Mouse (Mus musculus): ENCODE measurements at regions not wholly inside any gene's neighbourhood (a gene's known extent, or its start where the extent isn't known, plus 50 kb on each side); places are given as distances from the start of the nearest gene placed in this dataset.

- H3K4me3 ChIP-seq (ENCODE audit: insufficient read depth, low read depth, low read length): no peak overlapping the region
- TF ChIP-seq POLR2A (IDR thresholded peaks at IDR 0.05; ENCODE audit: extremely low read depth, insufficient read depth, low read length): no peak
- no peak for TF ChIP-seq CTCF (IDR thresholded peaks at IDR 0.05; ENCODE audit: low read depth, low read length)
- no peak overlapping the region for H3K9ac ChIP-seq (ENCODE audit: low read depth, low read length)
- no peaks in the 10 kb centered on the region for H3K36me3 ChIP-seq (ENCODE audit: control insufficient read depth, insufficient read depth, low read length)
- H3K27ac ChIP-seq (replicated peaks; ENCODE audit: insufficient read depth, low read depth, low read length): no peak overlapping the region
- no peaks in the 10 kb centered on the region for H3K79me2 ChIP-seq (ENCODE audit: control insufficient read depth, insufficient read depth, low read length)
- no peaks in the 10 kb centered on the region for H3K27me3 ChIP-seq (ENCODE audit: control insufficient read depth, insufficient read depth, low read length)
- 81% methylated on average over 8 of the region's 8 CpGs for WGBS
- no peaks in the 10 kb centered on the region for H3K4me1 ChIP-seq (ENCODE audit: control insufficient read depth, insufficient read depth, low read length)
- DNase-seq (ENCODE audit: extremely low read depth, low read depth, low spot score): no peak
These were observed 187.5 kb upstream of the Tox3 start for GRCm38 (mm10) chr8:90535515-90536156.

GRCm38 (mm10) chr8:90521393-90521792, 173.2 kb upstream of the Tox3 start:
- Histone ChIP-seq H3K4me3 (ENCODE audit: insufficient read depth, low read depth, low read length) (no peak overlapping the region), H3K27me3 (ENCODE audit: control insufficient read depth, insufficient read depth, low read length) (no peaks in the 10 kb centered on the region), H3K27ac (replicated peaks; ENCODE audit: insufficient read depth, low read depth, low read length) (no peak overlapping the region), H3K4me1 (ENCODE audit: control insufficient read depth, insufficient read depth, low read length) (no peaks in the 10 kb centered on the region), H3K9ac (ENCODE audit: low read depth, low read length) (no peak overlapping the region), H3K36me3 (ENCODE audit: control insufficient read depth, insufficient read depth, low read length) (no peaks in the 10 kb centered on the region), H3K79me2 (ENCODE audit: control insufficient read depth, insufficient read depth, low read length) (no peaks in the 10 kb centered on the region)
- TF ChIP-seq CTCF (IDR thresholded peaks at IDR 0.05; ENCODE audit: low read depth, low read length): no peak
- TF ChIP-seq POLR2A (IDR thresholded peaks at IDR 0.05; ENCODE audit: extremely low read depth, insufficient read depth, low read length): no peak
- 88% methylated on average over 8 of the region's 8 CpGs for WGBS
- no peak for DNase-seq (ENCODE audit: extremely low read depth, low read depth, low spot score)

- DNase-seq (ENCODE audit: extremely low read depth, low read depth, low spot score): no peak
- 44% methylated on average over 4 of the region's 4 CpGs for WGBS
- Histone ChIP-seq H3K4me3 (ENCODE audit: insufficient read depth, low read depth, low read length) (no peak overlapping the region), H3K79me2 (ENCODE audit: control insufficient read depth, insufficient read depth, low read length) (no peaks in the 10 kb centered on the region), H3K27ac (replicated peaks; ENCODE audit: insufficient read depth, low read depth, low read length) (no peak overlapping the region), H3K9ac (ENCODE audit: low read depth, low read length) (no peak overlapping the region), H3K36me3 (ENCODE audit: control insufficient read depth, insufficient read depth, low read length) (no peaks in the 10 kb centered on the region), H3K27me3 (ENCODE audit: control insufficient read depth, insufficient read depth, low read length) (no peaks in the 10 kb centered on the region), H3K4me1 (ENCODE audit: control insufficient read depth, insufficient read depth, low read length) (no peaks in the 10 kb centered on the region)
- TF ChIP-seq CTCF (IDR thresholded peaks at IDR 0.05; ENCODE audit: low read depth, low read length): no peak
- TF ChIP-seq POLR2A (IDR thresholded peaks at IDR 0.05; ENCODE audit: extremely low read depth, insufficient read depth, low read length): no peak
These were observed 172.0 kb upstream of the Tox3 start for GRCm38 (mm10) chr8:90520186-90520585.

GRCm38 (mm10) chr8:90519567-90519966, 171.4 kb upstream of the Tox3 start:
- Histone ChIP-seq H3K4me1 (ENCODE audit: control insufficient read depth, insufficient read depth, low read length) (no peaks in the 10 kb centered on the region), H3K9ac (ENCODE audit: low read depth, low read length) (no peak overlapping the region), H3K27me3 (ENCODE audit: control insufficient read depth, insufficient read depth, low read length) (no peaks in the 10 kb centered on the region), H3K36me3 (ENCODE audit: control insufficient read depth, insufficient read depth, low read length) (no peaks in the 10 kb centered on the region), H3K79me2 (ENCODE audit: control insufficient read depth, insufficient read depth, low read length) (no peaks in the 10 kb centered on the region), H3K4me3 (ENCODE audit: insufficient read depth, low read depth, low read length) (no peak overlapping the region), H3K27ac (replicated peaks; ENCODE audit: insufficient read depth, low read depth, low read length) (no peak overlapping the region)
- TF ChIP-seq POLR2A (IDR thresholded peaks at IDR 0.05; ENCODE audit: extremely low read depth, insufficient read depth, low read length) (no peak), CTCF (IDR thresholded peaks at IDR 0.05; ENCODE audit: low read depth, low read length) (no peak)
- 94% methylated on average over 6 of the region's 6 CpGs for WGBS
- DNase-seq (ENCODE audit: extremely low read depth, low read depth, low spot score): no peak

- TF ChIP-seq CTCF (IDR thresholded peaks at IDR 0.05; ENCODE audit: low read depth, low read length) (no peak), POLR2A (IDR thresholded peaks at IDR 0.05; ENCODE audit: extremely low read depth, insufficient read depth, low read length) (no peak)
- 43% methylated on average over 3 of the region's 3 CpGs for WGBS
- Histone ChIP-seq H3K4me1 (ENCODE audit: control insufficient read depth, insufficient read depth, low read length) (no peaks in the 10 kb centered on the region), H3K27ac (replicated peaks; ENCODE audit: insufficient read depth, low read depth, low read length) (no peak overlapping the region), H3K79me2 (ENCODE audit: control insufficient read depth, insufficient read depth, low read length) (no peaks in the 10 kb centered on the region), H3K9ac (ENCODE audit: low read depth, low read length) (no peak overlapping the region), H3K27me3 (ENCODE audit: control insufficient read depth, insufficient read depth, low read length) (no peaks in the 10 kb centered on the region), H3K36me3 (ENCODE audit: control insufficient read depth, insufficient read depth, low read length) (no peaks in the 10 kb centered on the region), H3K4me3 (ENCODE audit: insufficient read depth, low read depth, low read length) (no peak overlapping the region)
- no peak for DNase-seq (ENCODE audit: extremely low read depth, low read depth, low spot score)
These were observed 166.0 kb upstream of the Tox3 start for GRCm38 (mm10) chr8:90514191-90514590.

- no peaks in the 10 kb centered on the region for H3K4me1 ChIP-seq (ENCODE audit: control insufficient read depth, insufficient read depth, low read length)
- H3K4me3 ChIP-seq (ENCODE audit: insufficient read depth, low read depth, low read length): no peak overlapping the region
- no peaks in the 10 kb centered on the region for H3K27me3 ChIP-seq (ENCODE audit: control insufficient read depth, insufficient read depth, low read length)
- H3K27ac ChIP-seq (replicated peaks; ENCODE audit: insufficient read depth, low read depth, low read length): no peak overlapping the region
- no peaks in the 10 kb centered on the region for H3K79me2 ChIP-seq (ENCODE audit: control insufficient read depth, insufficient read depth, low read length)
- H3K9ac ChIP-seq (ENCODE audit: low read depth, low read length): no peak overlapping the region
- no peaks in the 10 kb centered on the region for H3K36me3 ChIP-seq (ENCODE audit: control insufficient read depth, insufficient read depth, low read length)
- no peak for TF ChIP-seq POLR2A (IDR thresholded peaks at IDR 0.05; ENCODE audit: extremely low read depth, insufficient read depth, low read length)
- no peak for TF ChIP-seq CTCF (IDR thresholded peaks at IDR 0.05; ENCODE audit: low read depth, low read length)
- DNase-seq (ENCODE audit: extremely low read depth, low read depth, low spot score): no peak
- WGBS: 95% methylated on average over 4 of the region's 4 CpGs
These were observed 165.5 kb upstream of the Tox3 start for GRCm38 (mm10) chr8:90513601-90514000.
